Mouse (Mus musculus): Measurements from ENCODE around the gene Espn.

The Espn gene

GRCm38 (mm10) chr4:152151966-152152544 is at the start of gene Espn:
Espn (minus strand) TSS chr4:152152371.
- peak; percentile 88 for DNase-seq (ENCODE audit: low spot score)

GRCm38 (mm10) chr4:152201492-152201891 is 49.3 kb upstream of the Espn start:
- DNase-seq (ENCODE audit: low spot score), result no peak

DNA sequence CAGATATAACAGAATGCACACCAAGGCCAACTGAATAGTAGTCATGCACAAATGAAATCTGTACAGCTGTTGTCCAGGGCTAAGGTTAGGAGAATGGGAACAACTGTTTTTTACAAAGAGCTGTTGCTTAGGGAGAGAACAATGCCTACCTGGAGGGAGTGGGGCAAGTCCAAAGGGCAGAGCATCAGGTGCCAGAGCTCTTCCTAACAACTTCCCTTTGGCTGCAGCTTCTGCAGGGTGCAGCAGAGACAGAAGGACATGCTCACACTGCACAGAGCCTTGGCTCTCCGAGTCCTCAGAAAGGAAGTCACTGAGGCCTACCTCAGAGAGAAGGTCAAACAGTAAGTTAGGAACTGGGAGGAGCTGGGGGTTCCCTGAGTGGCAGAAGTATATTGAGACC is 47.4 kb upstream of the Espn start:
- DNase-seq (ENCODE audit: low spot score), result no peak

- no peak for DNase-seq (ENCODE audit: low spot score)
These were observed 45.4 kb upstream of the Espn start for GRCm38 (mm10) chr4:152197545-152197944.

DNA sequence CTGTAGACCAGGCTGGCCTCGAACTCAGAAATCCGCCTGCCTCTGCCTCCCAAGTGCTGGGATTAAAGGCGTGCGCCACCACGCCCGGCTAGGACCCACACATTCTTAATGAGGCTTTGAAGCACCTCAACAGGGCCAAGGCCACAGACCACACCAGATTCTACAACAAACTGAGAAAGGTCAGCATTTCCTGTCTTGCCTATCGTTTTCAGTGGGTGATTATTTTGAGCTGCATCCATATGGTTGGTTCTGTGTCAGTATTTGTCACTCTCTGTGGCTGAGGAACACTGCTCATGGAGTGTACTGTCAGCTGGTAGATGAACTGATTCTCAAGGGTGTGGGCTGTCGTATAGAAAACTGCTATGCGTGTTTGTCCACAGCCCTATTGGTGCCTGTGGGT is 44.1 kb upstream of the Espn start:
- DNase-seq (ENCODE audit: low spot score), result no peak

DNA sequence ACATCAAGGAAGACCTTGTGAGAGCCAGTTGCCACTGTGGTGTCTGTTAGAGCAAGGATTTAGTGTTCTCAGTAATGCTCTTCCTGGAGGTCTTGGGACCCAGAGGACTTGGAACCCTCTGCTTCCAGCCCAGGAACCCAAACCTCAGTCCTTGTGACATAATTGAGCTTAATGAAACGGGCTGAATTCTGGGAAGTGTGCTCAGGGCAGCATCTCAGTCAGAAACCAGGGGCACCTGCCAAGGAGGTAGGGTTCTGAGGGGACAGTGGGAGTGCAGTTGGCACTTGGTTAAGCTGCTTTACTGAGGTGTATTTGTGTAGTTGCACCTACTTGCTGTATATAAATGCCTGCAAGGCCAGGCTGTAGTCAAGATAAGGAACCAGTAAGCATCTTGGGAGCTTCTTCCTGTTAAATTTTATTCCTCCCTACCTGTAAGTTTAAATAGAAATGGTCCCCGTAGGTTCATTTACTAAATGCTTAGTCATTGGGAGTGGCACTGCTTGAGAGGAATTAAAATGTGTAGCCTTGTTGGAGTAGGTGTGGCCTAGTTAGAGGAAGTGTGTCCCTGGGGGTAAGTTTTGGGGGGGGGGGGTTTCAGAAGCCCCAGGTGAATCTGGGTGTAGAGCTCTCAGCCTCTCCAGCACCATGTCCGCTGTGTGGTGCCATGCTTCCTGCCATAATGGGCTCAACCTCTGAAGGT is 42.5 kb upstream of the Espn start:
- DNase-seq (ENCODE audit: low spot score), result no peak

GRCm38 (mm10) chr4:152192569-152192968 is 40.4 kb upstream of the Espn start:
- no peak for DNase-seq (ENCODE audit: low spot score)

GRCm38 (mm10) chr4:152190701-152191100 is 38.5 kb upstream of the Espn start:
- DNase-seq (ENCODE audit: low spot score), result no peak

DNA sequence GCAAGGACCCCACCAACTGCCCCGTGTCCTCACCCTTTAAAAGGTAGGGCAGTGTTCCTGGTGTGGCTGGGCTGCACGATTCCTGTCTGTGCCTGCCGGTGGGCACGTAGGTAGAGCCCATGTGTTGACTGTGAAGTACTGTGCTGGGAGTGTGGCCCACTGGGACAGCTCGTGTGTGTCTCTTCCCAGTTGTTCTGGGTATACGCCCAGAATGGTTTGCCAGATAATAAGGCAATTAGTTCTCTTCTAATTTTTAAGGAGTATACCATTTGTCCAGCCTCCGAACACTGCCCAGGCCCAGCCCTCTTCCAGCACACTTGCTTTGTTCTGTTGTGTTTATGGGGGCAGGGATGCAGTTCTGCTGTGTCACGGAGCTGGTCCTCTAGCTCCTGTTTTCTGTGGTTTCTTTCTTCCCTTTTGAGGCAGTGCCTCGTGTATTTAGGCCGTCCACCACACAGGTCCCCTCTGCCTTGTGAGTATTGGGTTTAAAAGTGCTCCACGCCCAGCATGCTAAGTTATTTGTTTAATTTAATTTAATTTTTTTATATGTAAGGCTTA is 38.0 kb upstream of the Espn start:
- DNase-seq (ENCODE audit: low spot score), result no peak

- DNase-seq (ENCODE audit: low spot score), result no peak
These were observed 37.5 kb upstream of the Espn start for GRCm38 (mm10) chr4:152189691-152190090.

- no peak for DNase-seq (ENCODE audit: low spot score)
These were observed 36.9 kb upstream of the Espn start for GRCm38 (mm10) chr4:152189071-152189470.

DNA sequence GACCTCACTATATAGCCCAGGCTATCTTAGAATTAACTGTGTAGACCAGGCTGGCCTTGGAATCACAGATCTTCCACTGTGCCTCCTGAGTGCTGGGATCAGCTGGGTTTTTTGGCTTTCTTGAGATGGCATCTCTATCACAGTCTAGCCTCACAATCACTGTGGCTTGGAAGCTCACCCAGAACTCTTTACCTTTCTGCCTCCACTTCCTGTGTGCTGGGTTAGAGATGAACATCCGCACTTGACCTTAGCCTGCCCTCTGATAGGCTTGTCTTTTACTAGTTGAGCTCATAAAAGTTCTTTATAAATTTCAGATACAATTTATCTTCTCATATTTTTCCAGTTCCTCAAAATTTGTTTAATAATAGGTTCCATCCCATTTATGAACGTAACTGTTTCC is 36.5 kb upstream of the Espn start:
- no peak for DNase-seq (ENCODE audit: low spot score)

GRCm38 (mm10) chr4:152187142-152187541 is 35.0 kb upstream of the Espn start:
- no peak for DNase-seq (ENCODE audit: low spot score)

GRCm38 (mm10) chr4:152186205-152187082 is 34.3 kb upstream of the Espn start:
- DNase-seq (ENCODE audit: low spot score), result no peak

- no peak for DNase-seq (ENCODE audit: low spot score)
These were observed 33.5 kb upstream of the Espn start for GRCm38 (mm10) chr4:152185510-152186204.

DNA sequence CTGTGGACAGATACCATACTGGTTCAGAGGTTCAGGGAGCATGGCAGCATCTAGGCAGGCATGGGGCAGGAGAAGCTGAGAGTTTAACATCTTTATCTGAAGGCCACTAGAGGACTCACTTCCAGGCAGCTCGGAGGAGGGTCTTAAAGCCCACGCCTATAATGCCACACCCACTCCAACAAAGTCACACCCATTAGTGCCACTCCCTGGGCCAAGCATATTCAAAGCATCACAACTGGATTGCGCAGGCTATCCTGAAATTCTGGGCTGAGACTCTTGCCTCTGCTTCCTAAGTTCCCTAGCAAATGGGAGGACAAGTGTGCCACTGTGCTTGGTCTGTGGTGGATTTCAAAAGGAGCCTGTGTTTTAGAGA is 33.0 kb upstream of the Espn start:
- DNase-seq (ENCODE audit: low spot score), result no peak

DNA sequence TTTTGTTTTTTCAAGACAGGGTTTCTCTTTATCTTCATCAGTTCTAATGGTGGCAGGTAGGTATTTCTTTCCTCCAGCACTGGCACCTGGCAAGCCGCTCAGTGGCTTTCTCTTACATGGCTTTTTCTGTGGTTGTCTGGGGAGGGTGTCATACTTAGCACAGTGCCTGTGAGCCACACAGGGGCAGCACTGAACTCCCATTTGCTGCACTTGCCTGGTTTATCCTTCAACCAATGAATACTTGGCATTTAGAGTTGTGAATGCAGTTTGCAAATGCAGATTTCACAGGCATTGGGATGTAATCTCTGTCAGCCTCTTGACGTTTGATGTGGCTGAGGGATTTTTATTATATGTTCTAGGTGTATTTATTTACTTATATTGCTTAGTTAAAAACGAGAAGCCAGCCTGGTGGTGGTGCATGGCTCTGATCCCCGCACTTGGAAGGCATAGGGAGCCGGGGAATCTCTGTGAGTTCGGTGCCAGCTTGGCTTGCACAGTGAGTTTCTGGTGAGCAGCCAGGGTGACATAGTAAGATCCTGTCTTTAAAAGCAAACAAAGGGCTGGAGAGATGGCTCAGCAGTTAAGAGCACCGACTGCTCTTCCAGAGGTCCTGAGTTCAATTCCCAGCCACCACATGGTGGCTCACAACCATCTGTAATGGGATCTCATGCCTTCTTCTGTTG is 32.3 kb upstream of the Espn start:
- DNase-seq (ENCODE audit: low spot score), result no peak

DNA sequence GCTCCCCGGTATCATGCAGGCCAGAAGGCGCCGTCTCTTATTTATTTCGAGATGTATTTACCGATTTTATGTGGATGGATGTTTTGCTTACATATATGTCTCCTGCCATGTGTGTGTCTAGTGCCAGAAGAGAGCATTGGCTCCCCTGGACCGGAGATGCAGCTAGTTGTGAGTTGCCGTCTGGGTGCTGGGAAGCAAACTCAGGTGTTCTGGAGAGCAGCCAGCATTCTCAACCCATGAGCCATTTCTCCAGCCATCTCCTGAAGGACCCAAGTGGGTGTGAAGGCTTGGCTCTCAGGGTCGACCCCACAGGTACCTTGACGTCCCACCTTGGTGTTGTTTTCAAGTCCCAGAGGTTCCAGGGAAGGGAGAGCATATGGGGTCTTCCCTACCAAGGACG is 30.0 kb upstream of the Espn start:
- no peak for DNase-seq (ENCODE audit: low spot score)

- no peak for DNase-seq (ENCODE audit: low spot score)
These were observed 27.9 kb upstream of the Espn start for GRCm38 (mm10) chr4:152179946-152180660.

GRCm38 (mm10) chr4:152178916-152179705 is 26.9 kb upstream of the Espn start:
- DNase-seq (ENCODE audit: low spot score), result no peak
